Mouse (Mus musculus) thymus, postnatal 4 days (tissue): ENCODE measurements around the gene Txndc9.
"Not testable (repeated sequence)": the region's sequence is repeated elsewhere in the genome, so short reads cannot be mapped to it uniquely, and the experiment has no call there.

Source experiments
- DNase-seq: peaks from one replicate; pipeline ENCODE4 v3.0.0; 2021

Txndc9 gene

DNA sequence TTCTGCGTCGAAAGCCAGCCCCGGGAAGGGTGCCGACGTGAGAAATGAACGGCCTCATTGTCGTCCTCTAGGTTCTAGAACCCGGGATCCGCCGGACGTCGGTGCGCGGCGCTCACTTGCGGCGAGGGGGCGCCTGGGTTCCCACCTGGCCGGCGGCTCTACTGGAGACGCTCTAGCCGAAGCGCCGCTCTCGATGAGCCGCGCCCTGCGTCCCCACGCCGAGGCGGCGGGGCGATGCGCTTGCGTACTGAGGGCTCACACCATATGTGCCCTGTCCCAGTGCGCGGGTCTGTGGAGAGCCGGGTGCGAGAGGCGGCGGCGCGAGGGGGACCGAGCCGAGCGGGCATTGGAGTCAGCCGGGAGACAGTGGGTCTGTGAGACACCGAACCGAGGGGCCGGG, at the start of gene Txndc9, which contains the start of gene Eif5b:
Gene Txndc9, minus strand, starts transcription at position 27 of the 400 bp plus-strand sequence.
Gene Eif5b, plus strand, starts transcription at position 144 of the 400 bp plus-strand sequence.
- DNase-seq, result peak; percentile 96

DNA sequence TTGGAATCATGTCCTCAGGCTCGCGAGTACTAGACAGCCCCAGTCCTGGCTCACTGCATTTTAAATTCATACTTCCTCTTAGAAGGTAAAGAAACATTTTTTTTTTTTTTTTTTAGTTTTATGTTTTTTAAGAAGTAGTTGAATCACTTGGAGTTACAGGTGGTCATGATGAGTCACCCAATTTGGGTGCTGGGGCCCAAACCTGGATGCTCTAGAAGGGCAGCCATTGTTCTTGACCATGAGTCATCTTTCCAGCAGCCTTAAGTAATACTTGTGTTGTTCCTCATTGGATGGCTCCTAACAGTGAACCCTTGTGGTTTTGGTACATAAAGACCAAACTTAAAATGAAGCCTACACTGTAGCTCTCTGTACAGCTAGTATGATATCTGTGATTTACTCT, 41.2 kb upstream of the Txndc9 start:
- no peak for DNase-seq

DNA sequence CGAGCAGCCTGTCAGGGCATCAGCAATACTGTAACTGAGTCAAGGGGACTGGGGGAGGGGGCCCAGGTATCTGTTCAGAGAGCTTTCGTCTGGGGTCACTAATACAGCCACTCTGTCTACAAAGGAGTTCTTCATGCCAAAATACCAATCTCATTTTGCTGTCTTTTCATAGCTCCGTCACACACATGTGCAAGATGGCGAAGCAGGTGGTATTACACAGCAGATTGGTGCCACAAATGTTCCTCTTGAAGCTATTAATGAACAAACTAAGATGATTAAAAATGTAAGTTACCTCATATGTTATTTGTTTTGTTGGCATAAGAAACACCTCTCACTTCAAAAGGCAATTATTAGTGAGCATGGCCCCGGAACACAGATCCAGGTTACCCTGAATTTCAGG, 39.7 kb upstream of the Txndc9 start:
- no peak for DNase-seq

- no peak for DNase-seq
Observed at GRCm38 (mm10) chr1:38035521-38035920, 37.8 kb upstream of the Txndc9 start.

GRCm38 (mm10) chr1:38031391-38031790, 33.7 kb upstream of the Txndc9 start:
- DNase-seq, result no peak

DNA sequence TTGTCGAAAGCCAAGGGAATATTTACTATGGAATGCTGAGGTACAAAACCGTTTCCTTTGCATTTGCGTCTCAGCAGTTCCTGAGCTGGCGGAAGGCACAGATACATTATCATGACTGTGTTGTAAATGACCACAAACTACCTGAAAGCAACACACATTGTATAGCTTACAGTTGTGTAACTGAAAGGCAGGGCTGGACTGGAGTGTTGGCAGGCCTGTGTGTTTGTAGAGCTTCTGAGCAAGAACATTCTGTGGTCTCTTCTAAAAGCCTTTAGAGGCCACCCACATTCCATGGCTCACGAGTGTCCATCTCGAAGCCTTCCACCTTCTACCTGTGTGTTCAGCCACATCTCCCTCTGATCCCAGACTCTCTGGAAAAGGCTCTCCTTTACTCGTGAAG, 29.6 kb upstream of the Txndc9 start:
- no peak for DNase-seq

GRCm38 (mm10) chr1:38014551-38015203, 17.0 kb upstream of the Txndc9 start:
- no peak for DNase-seq

DNA sequence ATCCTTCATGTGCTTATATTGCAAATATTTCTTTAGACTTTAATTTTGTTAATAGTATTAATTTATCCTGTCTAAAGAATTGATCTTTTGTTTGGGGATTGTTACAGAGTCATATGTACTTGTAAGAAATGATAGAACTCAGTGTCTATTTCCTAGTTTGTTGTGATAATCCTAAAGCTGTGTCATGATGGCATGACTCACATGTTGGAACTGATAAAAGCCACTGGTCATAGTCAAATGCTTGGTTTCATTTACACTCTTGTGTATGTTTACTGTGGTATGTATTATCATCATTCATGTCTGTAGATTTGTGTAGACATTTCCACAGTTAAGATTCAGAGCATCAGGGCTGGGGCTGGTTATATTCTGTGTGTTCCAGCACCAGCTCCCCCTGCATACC, 14.8 kb upstream of the Txndc9 start:
- DNase-seq, result no peak

GRCm38 (mm10) chr1:38012104-38012503, 14.4 kb upstream of the Txndc9 start:
- DNase-seq, result no peak

DNA sequence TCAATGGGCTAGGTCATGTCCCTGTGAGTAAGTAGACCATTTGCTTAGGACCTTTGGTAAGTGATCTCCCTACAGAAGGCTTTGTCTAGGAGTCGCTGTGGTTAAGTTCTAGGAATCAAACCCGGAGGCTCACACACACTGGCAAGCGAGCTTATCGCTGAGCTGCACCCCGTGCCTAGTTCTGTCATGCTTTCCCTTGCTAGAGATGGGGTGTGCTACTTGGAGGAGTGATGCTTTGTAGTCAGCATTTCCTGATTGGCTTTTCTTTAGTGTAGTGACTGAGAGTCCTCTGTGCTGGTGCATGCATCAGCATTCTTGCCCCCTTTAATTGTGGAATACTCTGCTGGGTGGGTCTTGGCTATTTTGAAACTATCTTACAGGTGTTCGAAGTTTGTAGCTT, 14.0 kb upstream of the Txndc9 start:
- no peak for DNase-seq

DNA sequence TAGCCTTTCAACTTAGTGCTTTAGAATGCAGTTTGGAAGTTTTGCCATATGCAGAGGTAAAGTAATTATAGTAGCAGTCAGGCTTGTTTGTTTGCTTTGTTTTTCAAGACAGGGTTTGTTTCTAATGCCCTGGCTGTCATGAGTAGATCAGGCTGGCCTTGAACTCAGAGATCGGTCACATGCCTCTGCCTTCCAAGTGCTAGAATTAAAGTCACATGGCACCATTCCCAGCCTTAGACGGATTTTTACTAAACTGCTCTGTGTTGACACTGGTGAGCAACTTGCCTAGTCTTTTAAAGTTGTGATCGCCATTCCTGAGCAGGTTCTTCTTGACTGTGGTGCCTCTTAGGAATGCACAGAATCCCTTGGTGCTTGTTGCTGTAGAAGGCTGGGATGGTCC, 9.0 kb upstream of the Txndc9 start:
- no peak for DNase-seq

GRCm38 (mm10) chr1:38003046-38003445, 5.4 kb upstream of the Txndc9 start:
- no peak for DNase-seq

DNA sequence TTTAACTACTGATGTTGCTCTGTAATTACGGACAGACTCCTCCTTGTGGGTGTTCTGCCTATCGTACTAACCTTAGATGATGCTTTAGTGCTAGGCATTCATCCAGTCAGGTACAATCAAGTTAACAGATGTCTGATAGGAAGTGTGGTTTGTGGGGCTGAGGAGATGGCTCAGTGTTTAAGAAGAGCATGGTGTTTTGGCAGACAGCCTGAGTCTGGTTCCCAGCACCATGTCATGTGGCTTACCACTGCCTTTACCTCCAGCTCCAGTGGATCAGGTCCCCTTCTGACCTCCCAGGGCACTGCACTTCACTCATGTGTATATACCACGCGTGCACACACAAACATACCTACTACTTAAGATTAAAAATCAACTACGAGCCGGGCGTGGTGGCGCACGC, 4.3 kb upstream of the Txndc9 start:
- DNase-seq, result no peak

GRCm38 (mm10) chr1:38000844-38001243, 3.2 kb upstream of the Txndc9 start:
- DNase-seq, result no peak

DNA sequence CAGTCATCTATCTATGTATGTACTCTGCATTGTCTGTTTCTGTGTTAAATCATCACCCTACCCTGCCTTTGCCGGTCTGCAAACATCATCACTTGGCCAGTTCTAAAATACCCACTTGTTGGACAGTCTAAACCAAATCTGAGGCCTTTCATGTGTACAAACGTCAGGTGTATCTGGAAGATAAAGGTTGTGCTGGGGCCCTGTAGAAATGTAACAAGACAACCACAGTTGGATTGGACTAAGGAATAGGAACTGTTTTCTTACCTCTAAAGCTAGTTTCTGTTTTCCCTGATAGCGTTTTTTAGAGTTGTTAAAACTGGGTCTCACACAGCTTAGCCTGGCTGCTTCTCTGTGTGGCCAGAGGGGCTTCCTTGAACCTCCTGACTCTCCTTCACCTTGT, 1.9 kb upstream of the Txndc9 start:
- no peak for DNase-seq

- no peak for DNase-seq
Observed at GRCm38 (mm10) chr1:37998371-37999199, 892 bp upstream of the Txndc9 start.

GRCm38 (mm10) chr1:37996877-37997484, 712 bp downstream of the Txndc9 start:
- DNase-seq, result peak; percentile 94

DNA sequence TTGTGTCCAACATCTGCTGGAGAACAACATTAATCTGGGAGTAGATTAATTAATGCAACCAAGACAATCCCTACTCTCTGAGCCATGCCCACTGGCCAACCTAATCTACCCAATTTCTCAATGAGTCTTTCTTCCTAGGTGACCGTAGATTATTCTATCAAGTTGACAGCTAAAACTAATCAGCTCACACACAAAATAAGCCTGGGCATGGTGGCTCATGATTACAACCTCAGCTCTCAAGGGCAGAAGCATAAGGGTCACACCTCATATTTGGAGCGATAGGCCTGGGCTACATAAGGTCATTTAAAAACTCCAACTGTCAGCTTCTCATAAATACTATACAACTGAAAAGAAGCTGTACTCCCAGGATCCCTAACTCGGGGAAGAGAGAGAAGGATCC, 1.5 kb downstream of the Txndc9 start:
- no peak for DNase-seq

- DNase-seq, result no peak
Observed at GRCm38 (mm10) chr1:37987856-37988255, 9.8 kb downstream of the Txndc9 start.

DNA sequence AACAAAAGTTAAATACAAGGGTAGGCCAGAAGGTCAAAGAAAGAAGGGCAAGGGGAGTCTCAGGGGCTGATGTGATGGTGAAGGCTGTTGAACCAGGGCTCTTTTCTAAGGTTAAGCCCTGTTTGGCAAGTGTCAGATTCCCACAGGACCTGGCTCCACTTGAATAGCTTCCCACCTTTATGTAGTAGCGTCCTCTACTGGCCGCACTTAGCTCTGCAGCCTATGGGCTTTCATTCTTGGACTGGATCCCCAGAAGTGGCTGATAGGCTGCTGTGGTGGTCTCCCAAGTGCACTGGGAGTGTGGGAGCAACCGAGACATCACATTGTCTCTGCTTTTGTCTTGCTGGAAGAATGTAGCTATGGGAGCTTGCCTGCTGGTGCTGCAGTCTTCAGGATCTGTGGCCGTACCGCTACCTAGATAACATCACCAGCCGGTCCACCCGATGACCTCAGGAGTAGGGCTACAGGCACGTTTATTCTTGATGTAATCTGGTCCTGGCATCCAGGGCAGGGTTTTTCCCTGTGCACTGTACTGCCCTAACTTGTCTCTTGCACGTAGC, 11.8 kb downstream of the Txndc9 start:
- DNase-seq, result peak; percentile 44

DNA sequence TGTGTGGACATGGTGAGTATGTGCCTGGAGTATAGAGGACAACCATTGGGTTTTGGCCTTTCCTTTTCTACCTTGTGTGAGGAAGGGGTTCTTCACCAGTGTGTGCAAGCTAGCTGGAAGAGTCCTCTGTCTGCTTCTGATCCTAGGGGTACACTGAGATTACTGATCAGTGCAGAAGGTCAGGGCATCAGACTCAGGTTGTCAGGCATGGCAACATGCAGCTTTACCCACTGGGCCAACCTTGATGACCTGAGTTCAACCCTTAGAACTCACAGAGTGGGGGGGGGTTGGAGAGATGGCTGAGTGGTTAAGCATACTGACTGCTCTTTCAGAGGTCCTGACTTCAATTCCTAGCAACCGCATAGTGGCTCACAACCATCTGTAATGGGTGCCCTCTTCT, 13.4 kb downstream of the Txndc9 start:
- DNase-seq, result no peak

- DNase-seq, result no peak
Observed at GRCm38 (mm10) chr1:37977303-37977702, 20.4 kb downstream of the Txndc9 start.

DNA sequence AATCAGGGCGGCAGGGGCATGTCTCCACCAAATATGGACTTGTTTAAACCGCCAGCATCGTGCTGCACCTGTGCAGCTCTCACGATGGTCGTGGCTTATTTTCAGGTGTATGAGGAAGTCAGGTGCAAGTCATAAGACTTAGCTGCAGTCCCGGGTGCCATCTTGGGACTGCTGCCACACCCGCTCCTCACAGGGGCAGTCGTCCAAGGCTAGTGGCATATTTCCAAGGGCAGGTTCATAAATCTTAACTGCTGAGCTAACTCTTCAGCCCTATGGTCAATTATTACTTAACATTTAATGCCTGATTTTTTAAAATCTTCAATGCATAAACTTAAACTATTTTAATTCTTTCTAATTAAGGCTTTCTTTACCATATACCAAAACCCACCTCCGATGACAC, 21.0 kb downstream of the Txndc9 start:
- not testable (repeated sequence) for DNase-seq

GRCm38 (mm10) chr1:37971520-37971919, 26.2 kb downstream of the Txndc9 start:
- no peak for DNase-seq
